Mouse (Mus musculus): ENCODE results near the gene Kel.

- TF ChIP-seq GATA1 (IDR thresholded peaks at IDR 0.05; ENCODE audit: borderline replicate concordance, low read length) = no peak
- no peak for TF ChIP-seq CTCF (IDR thresholded peaks at IDR 0.05; ENCODE audit: low read depth, low read length)
- TF ChIP-seq GATA2 (IDR thresholded peaks at IDR 0.05; ENCODE audit: borderline replicate concordance, low read depth, low read length) = no peak
These were observed 41.8 kb downstream of the Kel start for GRCm38 (mm10) chr6:41662320-41662719.

All from G1E (cell line).